Mouse (Mus musculus) monocyte, adult 59 days (primary cell): Measurements from ENCODE around the gene Olfr485. TPM values are rescaled to one million over a fixed set of nuclear protein-coding genes. Genes with fewer than 3 reads are reported as not detected.

Experiments
- total RNA-seq, 2 experiments: library from RNA; stranded (reverse); gene quantifications; one replicate each; pipeline ENCODE4 v1.2.4; 2023

The Olfr485 gene
- total RNA-seq, result not detected

GRCm38 (mm10) chr7:108159771-108160170 lies at the start of gene Olfr485:
Gene Olfr485, minus strand, starts transcription at chr7:108159871.

GRCm38 (mm10) chr7:108172642-108173041 lies 13.0 kb upstream of the Olfr485 start, which contains the start of gene Olfr486:
Gene Olfr486, minus strand, starts transcription at chr7:108172742.

GRCm38 (mm10) chr7:108127349-108127748 lies 32.3 kb downstream of the Olfr485 start, which contains the start of gene Olfr484:
Gene Olfr484, minus strand, starts transcription at chr7:108127449.

Other genes starting within 250 kb of the Olfr485 start
- not detected for gene Olfr473, start 229.4 kb downstream of the Olfr485 start, total RNA-seq
- not detected for gene Olfr474, start 205.2 kb downstream of the Olfr485 start, total RNA-seq
- not detected for gene Olfr476, start 195.1 kb downstream of the Olfr485 start, total RNA-seq
- gene Olfr477, start 173.2 kb downstream of the Olfr485 start, total RNA-seq, result not detected
- gene Olfr478, start 125.9 kb downstream of the Olfr485 start, total RNA-seq, result not detected
- not detected for gene Olfr479, start 109.2 kb downstream of the Olfr485 start, total RNA-seq
- gene Olfr480, start 92.5 kb downstream of the Olfr485 start, total RNA-seq, result not detected
- not detected for gene Olfr481, start 80.0 kb downstream of the Olfr485 start, total RNA-seq
- gene Olfr482, start 62.3 kb downstream of the Olfr485 start, total RNA-seq, result 1 to 10 TPM; 1.5 to 1.8 TPM
- gene Olfr483, start 59.0 kb downstream of the Olfr485 start, total RNA-seq, result not detected
- not detected for gene Olfr484, start 32.4 kb downstream of the Olfr485 start, total RNA-seq
- not detected for gene Olfr486, start 12.9 kb upstream of the Olfr485 start, total RNA-seq
- gene Olfr487, start 54.8 kb upstream of the Olfr485 start, total RNA-seq, result not detected
- not detected for gene Olfr488, start 98.5 kb upstream of the Olfr485 start, total RNA-seq
- gene Olfr490, start 129.1 kb upstream of the Olfr485 start, total RNA-seq, result not detected
- not detected for gene Olfr491, start 153.6 kb upstream of the Olfr485 start, total RNA-seq
- gene Olfr492, start 163.8 kb upstream of the Olfr485 start, total RNA-seq, result not detected
- gene Olfr493, start 187.1 kb upstream of the Olfr485 start, total RNA-seq, result not detected
- gene Olfr494, start 205.5 kb upstream of the Olfr485 start, total RNA-seq, result not detected
- not detected for gene Olfr495, start 233.3 kb upstream of the Olfr485 start, total RNA-seq